Mouse (Mus musculus): ENCODE results near the gene Acvr2a. TPM values are rescaled to one million over a fixed set of nuclear protein-coding genes. Genes with fewer than 3 reads are reported as not detected.
"Not testable (repeated sequence)": the region's sequence is repeated elsewhere in the genome, so short reads cannot be mapped to it uniquely, and the experiment has no call there.

The Acvr2a gene
- polyA plus RNA-seq, 1 experiment = 4.3 TPM

DNA sequence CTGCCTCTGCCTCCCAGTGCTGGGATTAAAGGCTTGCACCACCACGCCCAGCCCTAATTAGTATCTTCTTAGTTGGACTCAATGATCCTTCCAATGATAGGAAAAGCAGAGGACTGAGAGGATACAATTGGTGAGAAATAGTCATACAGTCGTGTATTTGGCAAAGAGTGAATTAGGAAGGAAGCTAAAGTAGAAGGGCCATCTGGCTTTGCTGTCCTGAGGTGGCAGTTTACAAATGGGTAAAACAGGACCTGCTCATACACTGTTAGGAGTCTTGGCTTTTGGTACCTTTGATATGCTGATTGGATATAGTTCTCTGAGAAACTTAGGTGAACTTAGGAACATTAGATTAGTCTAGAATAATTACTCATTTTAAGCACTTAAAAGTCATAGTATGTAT is 16.6 kb downstream of the Acvr2a start:
- WGBS = 88% methylated on average over 2 of the region's 2 CpGs
- Histone ChIP-seq H3K36me3 (ENCODE audit: control insufficient read depth, insufficient read depth, low read length) (no peaks in the 10 kb centered on the region), H3K27me3 (replicated peaks; ENCODE audit: control insufficient read depth, insufficient read depth, low read length) (no peaks in the 10 kb centered on the region), H3K27ac (ENCODE audit: insufficient read depth, low read depth, low read length) (no peak overlapping the region), H3K4me1 (ENCODE audit: control insufficient read depth, insufficient read depth, low read length) (peaks cover 10% of the 10 kb centered on the region), H3K4me3 (ENCODE audit: insufficient read depth, low read depth, low read length) (no peak overlapping the region)
- no peak for DNase-seq
- TF ChIP-seq CTCF (conservative IDR thresholded peaks at IDR 0.05; ENCODE audit: insufficient read depth, insufficient read length, low read depth, low read length) (no peak), POLR2A (IDR thresholded peaks at IDR 0.05; ENCODE audit: low read depth, low read length) (no peak)

DNA sequence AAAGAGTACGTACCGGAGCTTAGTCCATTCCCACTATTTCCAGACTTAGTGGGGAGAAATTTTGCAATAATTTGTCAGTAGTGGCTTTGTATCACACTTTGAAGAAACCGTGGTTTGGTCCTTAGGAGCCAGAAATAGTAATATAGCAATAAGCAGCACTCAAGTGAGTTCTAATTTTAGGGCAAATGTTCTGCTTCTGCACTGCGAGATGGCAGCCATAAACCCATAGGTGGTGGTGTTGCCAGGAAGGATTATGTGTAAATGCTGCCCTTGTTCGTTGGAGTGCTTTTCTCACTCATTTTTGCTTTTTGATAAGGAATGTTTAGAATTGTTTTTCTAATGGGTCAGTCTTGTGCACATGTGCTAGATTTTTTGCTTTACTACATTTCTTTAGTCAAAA is 18.4 kb downstream of the Acvr2a start:
- Histone ChIP-seq H3K36me3 (ENCODE audit: control insufficient read depth, insufficient read depth, low read length) (no peaks in the 10 kb centered on the region), H3K4me3 (ENCODE audit: insufficient read depth, low read depth, low read length) (no peak overlapping the region), H3K27me3 (replicated peaks; ENCODE audit: control insufficient read depth, insufficient read depth, low read length) (no peaks in the 10 kb centered on the region), H3K4me1 (ENCODE audit: control insufficient read depth, insufficient read depth, low read length) (0 out of 2 replicates have a peak, but pooled peaks cover 5% of the 10 kb centered on the region), H3K27ac (ENCODE audit: insufficient read depth, low read depth, low read length) (no peak overlapping the region)
- WGBS = 86% methylated on average over 5 of the region's 5 CpGs
- TF ChIP-seq POLR2A (IDR thresholded peaks at IDR 0.05; ENCODE audit: low read depth, low read length) (no peak), CTCF (conservative IDR thresholded peaks at IDR 0.05; ENCODE audit: insufficient read depth, insufficient read length, low read depth, low read length) (no peak)
- no peak for DNase-seq

DNA sequence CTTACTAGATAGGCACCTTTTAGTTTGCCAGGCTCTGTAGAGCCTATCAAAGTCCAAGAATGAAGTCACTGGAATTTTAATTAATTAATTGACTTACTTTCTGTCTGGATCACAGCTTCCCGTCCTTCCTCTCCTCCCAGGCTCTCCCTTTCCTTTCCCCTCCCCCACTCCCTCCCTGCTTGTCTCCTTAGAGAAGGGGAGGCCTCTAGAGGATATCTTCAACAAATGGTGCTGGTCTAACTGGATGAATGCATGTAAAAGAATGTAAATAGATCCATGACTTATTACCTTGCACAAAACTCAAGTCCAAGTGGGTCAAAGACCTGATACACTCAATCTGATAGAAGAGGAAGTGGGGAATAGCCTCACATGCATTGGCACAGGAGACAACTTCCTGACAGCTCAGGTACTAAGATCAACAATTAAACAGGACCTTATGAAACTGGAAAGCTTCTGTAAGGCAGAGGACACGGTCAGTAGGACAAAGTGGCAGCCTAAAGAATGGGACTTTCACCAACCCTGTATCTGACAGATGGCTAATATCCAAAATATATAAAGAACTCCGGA is 20.1 kb downstream of the Acvr2a start:
- Histone ChIP-seq H3K27me3 (replicated peaks; ENCODE audit: control insufficient read depth, insufficient read depth, low read length) (no peaks in the 10 kb centered on the region), H3K4me1 (ENCODE audit: control insufficient read depth, insufficient read depth, low read length) (0 out of 2 replicates have a peak, but pooled peaks cover 5% of the 10 kb centered on the region), H3K36me3 (ENCODE audit: control insufficient read depth, insufficient read depth, low read length) (no peaks in the 10 kb centered on the region), H3K27ac (ENCODE audit: insufficient read depth, low read depth, low read length) (no peak overlapping the region), H3K4me3 (ENCODE audit: insufficient read depth, low read depth, low read length) (no peak overlapping the region)
- WGBS = 35% methylated on average over 3 of the region's 3 CpGs
- peak; percentile 24 for DNase-seq
- TF ChIP-seq CTCF (conservative IDR thresholded peaks at IDR 0.05; ENCODE audit: insufficient read depth, insufficient read length, low read depth, low read length) (no peak), POLR2A (IDR thresholded peaks at IDR 0.05; ENCODE audit: low read depth, low read length) (no peak)

- Histone ChIP-seq H3K4me1 (ENCODE audit: control insufficient read depth, insufficient read depth, low read length) (no peaks in the 10 kb centered on the region; the same call in 1 of the 2 replicates), H3K4me3 (ENCODE audit: insufficient read depth, low read depth, low read length) (no peak overlapping the region), H3K27ac (ENCODE audit: insufficient read depth, low read depth, low read length) (no peak overlapping the region), H3K36me3 (ENCODE audit: control insufficient read depth, insufficient read depth, low read length) (no peaks in the 10 kb centered on the region), H3K27me3 (replicated peaks; ENCODE audit: control insufficient read depth, insufficient read depth, low read length) (no peaks in the 10 kb centered on the region)
- no peak for TF ChIP-seq CTCF (conservative IDR thresholded peaks at IDR 0.05; ENCODE audit: insufficient read depth, insufficient read length, low read depth, low read length)
- WGBS = 62% methylated on average over 3 of the region's 3 CpGs
- no peak for DNase-seq
Measured at GRCm38 (mm10) chr2:48841611-48842470, 27.9 kb downstream of the Acvr2a start.

- H3K27ac ChIP-seq (ENCODE audit: insufficient read depth, low read depth, low read length) = no peak overlapping the region
Measured at GRCm38 (mm10) chr2:48846689-48847398, 32.9 kb downstream of the Acvr2a start.

GRCm38 (mm10) chr2:48865596-48865995 is 51.7 kb downstream of the Acvr2a start:
- not testable (repeated sequence) for H3K27ac ChIP-seq (ENCODE audit: insufficient read depth, low read depth, low read length); H3K27me3 ChIP-seq (replicated peaks; ENCODE audit: control insufficient read depth, insufficient read depth, low read length); H3K4me3 ChIP-seq (ENCODE audit: insufficient read depth, low read depth, low read length); DNase-seq; H3K36me3 ChIP-seq (ENCODE audit: control insufficient read depth, insufficient read depth, low read length); H3K4me1 ChIP-seq (ENCODE audit: control insufficient read depth, insufficient read depth, low read length)
- 96% methylated on average over 6 of the region's 6 CpGs for WGBS

More at GRCm38 (mm10) chr2:48846689-48847398, 32.9 kb downstream of the Acvr2a start:
- no peaks in the 10 kb centered on the region for H3K36me3 ChIP-seq (ENCODE audit: control insufficient read depth, insufficient read depth, low read length)
- no peak for TF ChIP-seq CTCF (conservative IDR thresholded peaks at IDR 0.05; ENCODE audit: insufficient read depth, insufficient read length, low read depth, low read length)
- TF ChIP-seq POLR2A (IDR thresholded peaks at IDR 0.05; ENCODE audit: low read depth, low read length) = no peak
- 59% methylated on average over 2 of the region's 2 CpGs for WGBS
- H3K4me1 ChIP-seq (ENCODE audit: control insufficient read depth, insufficient read depth, low read length) = no peaks in the 10 kb centered on the region; the same call in 1 of the 2 replicates
- H3K27me3 ChIP-seq (replicated peaks; ENCODE audit: control insufficient read depth, insufficient read depth, low read length) = no peaks in the 10 kb centered on the region
- peak; percentile 28 for DNase-seq
- H3K4me3 ChIP-seq (ENCODE audit: insufficient read depth, low read depth, low read length) = no peak overlapping the region

All from kidney, adult 2 months (tissue).